Comparison of ENCODE assay signal across 9 mouse cellular contexts in genomic region chr6:85262865-85263515, GRCm38 (mm10).
DNase-seq lines count a peak whose midpoint lies in the region; ATAC-seq and TF ChIP-seq lines count a peak whose summit lies in the region.
"Had no signal": no experiment of that assay in that cellular context is flagged by ENCODE, and none has a peak within 500 bp of the region (broad histone marks: within the 10 kb centered on the region; RNA-seq: fewer than 3 reads in every experiment).

No protein-coding gene starts in this region.

- no peak for TF ChIP-seq POLR2A in cerebellum, adult 2 months (IDR thresholded peaks at IDR 0.05; ENCODE audit: borderline replicate concordance, insufficient read depth, low read length)

- peak; percentile 51; the same call in 1 of the 2 replicates for TF ChIP-seq CTCF in cerebellum, adult 2 months (IDR thresholded peaks at IDR 0.05; ENCODE audit: borderline replicate concordance, insufficient read depth, low read depth, low read length)

- intact Hi-C loops in left cerebral cortex, postnatal 36 days (cut with DNase I): no loop called here

- H3K9me3 ChIP-seq in ES-E14 (ENCODE audit: control insufficient read depth, insufficient read depth, low read depth, low read length): no peaks in the 10 kb centered on the region
- H3K9me3 ChIP-seq in limb, embryonic 11.5 days (ENCODE audit: control insufficient read depth, low read length): no peaks in the 10 kb centered on the region

- no peaks in the 10 kb centered on the region for H3K27me3 ChIP-seq in cerebellum, adult 2 months (ENCODE audit: control insufficient read depth, insufficient read depth, low read length)
- H3K27me3 ChIP-seq in limb, embryonic 11.5 days (ENCODE audit: control insufficient read depth, insufficient read depth, low read length): no peaks in the 10 kb centered on the region

- peak; percentile 48; the same call in 1 of the 2 replicates for ATAC-seq in granulocyte monocyte progenitor cell, adult 5-6 weeks (replicated peaks; ENCODE audit: poor library complexity, severe bottlenecking)
- ATAC-seq in limb, embryonic 11.5 days (ENCODE audit: insufficient number of reproducible peaks, low FRiP score, low TSS enrichment, low read depth): no peak

- no peak overlapping the region for H3K9ac ChIP-seq in ES-E14 (ENCODE audit: insufficient read depth, low read depth, low read length, poor library complexity, severe bottlenecking)
- no peak overlapping the region for H3K9ac ChIP-seq in limb, embryonic 11.5 days (ENCODE audit: low read length)

- no peak overlapping the region for H3K27ac ChIP-seq in ES-E14 (ENCODE audit: insufficient read depth, low read depth, low read length, poor library complexity, severe bottlenecking)
- H3K27ac ChIP-seq in cerebellum, adult 2 months (ENCODE audit: insufficient read depth, low read length): no peak overlapping the region
- H3K27ac ChIP-seq in limb, embryonic 11.5 days (replicated peaks; ENCODE audit: low read depth, low read length): no peak overlapping the region
- H3K27ac ChIP-seq: macrophage had no signal

- peak; percentile 47 for DNase-seq in layer of hippocampus, adult 11-12 months (ENCODE audit: low spot score)
- no peak for DNase-seq in layer of hippocampus, adult 8-10 months (ENCODE audit: low spot score in 2 of 2)
- DNase-seq in ES-E14 (ENCODE audit: low read depth, low spot score): peak; percentile 61
- DNase-seq in cerebellum, adult 2 months: peak in 1 of 2 experiments; percentile 23
- peak; percentile 72 for DNase-seq in limb, embryonic 11.5 days (ENCODE audit: low spot score)
- DNase-seq in spleen, postnatal 36 days (ENCODE audit: low spot score in 2 of 2): peak; percentile 12 to 25
- DNase-seq in left cerebral cortex, postnatal 36 days (ENCODE audit: low spot score in 2 of 2): no peak

- in situ Hi-C loops in ES-E14 (cut with MboI; ENCODE audit: low sequenced_read_pairs in 2 of 2, unreplicated experiment in 2 of 2): no loop called here

- no peaks in the 10 kb centered on the region for H3K36me3 ChIP-seq in ES-E14 (ENCODE audit: control insufficient read depth, insufficient read depth, low read length, poor library complexity, severe bottlenecking)
- no peaks in the 10 kb centered on the region for H3K36me3 ChIP-seq in limb, embryonic 11.5 days (ENCODE audit: control insufficient read depth, insufficient read depth, low read length)

- no peak overlapping the region for H3K4me2 ChIP-seq in limb, embryonic 11.5 days (ENCODE audit: low read depth, severe bottlenecking)

- peaks cover 0 to 10% of the 10 kb centered on the region in 2 experiments; a peak in 1 of 4 replicates for H3K4me1 ChIP-seq in ES-E14 (ENCODE audit: control insufficient read depth in 2 of 2, insufficient read depth in 2 of 2, low read length in 2 of 2, poor library complexity in 1 of 2)
- H3K4me1 ChIP-seq in cerebellum, adult 2 months (ENCODE audit: control insufficient read depth, insufficient read depth, low read length): peaks cover 13% of the 10 kb centered on the region
- H3K4me1 ChIP-seq in limb, embryonic 11.5 days (ENCODE audit: control insufficient read depth, insufficient read depth, low read length): peaks cover 17% of the 10 kb centered on the region

- H3K4me3 ChIP-seq in ES-E14 (ENCODE audit: insufficient read depth in 1 of 2, low read depth in 1 of 2, low read length in 2 of 2, poor library complexity in 1 of 2, severe bottlenecking in 1 of 2): no peak overlapping the region
- H3K4me3 ChIP-seq in cerebellum, adult 2 months (replicated peaks; ENCODE audit: insufficient read depth, low read depth, low read length): no peak overlapping the region
- H3K4me3 ChIP-seq in limb, embryonic 11.5 days (ENCODE audit: low read depth, low read length): no peak overlapping the region

- 87% methylated on average over 4 of the region's 4 CpGs for WGBS in cerebellum, adult 2 months
- 95% methylated on average over 4 of the region's 4 CpGs for WGBS in limb, embryonic 11.5 days

TF ChIP-seq in ES-E14, 5 proteins besides CTCF, POLR2A, EP300 and RAD21:
- TF ChIP-seq ZNF384 (IDR thresholded peaks at IDR 0.05; ENCODE audit: low read depth, low read length) (no peak), ZC3H11A (IDR thresholded peaks at IDR 0.05; ENCODE audit: borderline replicate concordance, low read depth, low read length) (no peak), HCFC1 (IDR thresholded peaks at IDR 0.05; ENCODE audit: borderline replicate concordance, insufficient read depth, low read length) (no peak), CHD2 (IDR thresholded peaks at IDR 0.05; ENCODE audit: low read depth, low read length) (no peak), MAFK (IDR thresholded peaks at IDR 0.05; ENCODE audit: insufficient read depth, low read depth, low read length) (no peak)
TF ChIP-seq in ES-E14: peak in this region for 0.

Comparison
In these comparisons a context has a peak if more than half of its experiments do, and no peak if none do; other contexts are left out.
1. DNase-seq: peak in layer of hippocampus, adult 11-12 months (single experiment), ES-E14 (single experiment), limb, embryonic 11.5 days (single experiment) and spleen, postnatal 36 days (2 of 2); none in layer of hippocampus, adult 8-10 months (0 of 2) and left cerebral cortex, postnatal 36 days (0 of 2).